Mouse (Mus musculus) stomach, postnatal 0 days (tissue): ENCODE data around the gene Gchfr.

Experiments
- CTCF ChIP-seq: IDR thresholded peaks from 2 replicates; pipeline ENCODE4 v1.5.1; 2016; ENCODE audit warnings: antibody characterized with exemption, low read depth, mild to moderate bottlenecking, moderate library complexity
- EP300 ChIP-seq: optimal IDR thresholded peaks from 2 replicates; pipeline ENCODE3; 2016; ENCODE audit warnings: antibody characterized with exemption

DNA sequence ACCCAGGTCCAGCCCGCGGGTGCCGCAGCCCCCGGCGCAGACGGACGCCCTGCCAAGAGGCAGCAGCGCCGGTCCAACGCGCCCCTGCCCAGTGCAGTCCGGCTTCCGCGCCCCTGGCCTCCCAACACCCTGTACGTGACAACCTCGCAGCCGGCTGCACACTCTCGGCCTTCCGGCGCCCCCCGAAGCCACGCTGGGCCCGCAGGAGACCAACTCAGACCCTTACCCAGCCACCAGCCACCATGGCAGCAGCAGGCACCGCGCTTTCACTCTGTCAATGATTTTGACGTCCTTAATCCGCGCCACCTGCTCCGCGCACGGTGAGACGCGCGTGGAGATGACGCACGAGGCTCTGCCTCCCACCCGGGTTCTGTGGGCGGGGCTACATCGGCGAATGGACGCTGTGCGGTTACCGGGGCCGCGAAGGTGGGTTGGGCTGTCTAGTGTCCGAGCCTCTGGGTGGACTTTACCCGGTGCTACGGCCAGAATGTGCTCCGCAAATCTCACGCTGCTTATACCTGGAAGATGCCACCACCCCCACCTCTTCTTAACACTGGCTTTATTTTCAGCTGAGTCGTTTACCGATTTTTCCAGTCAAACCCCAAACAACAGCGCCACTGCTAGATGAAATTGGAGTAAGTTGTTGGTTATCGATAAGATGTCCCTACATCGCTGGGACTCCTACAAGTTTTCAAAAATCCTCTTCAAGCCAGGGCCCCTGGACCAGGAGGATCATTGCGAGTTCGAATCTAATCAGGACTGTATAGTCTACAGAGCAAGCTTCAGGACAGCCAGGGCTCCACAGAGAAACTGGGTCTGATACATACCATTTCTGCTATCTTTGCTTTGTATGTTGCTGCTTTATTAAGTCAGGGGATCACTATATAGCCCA is 10.6 kb upstream of the Gchfr start, which contains the start of gene Rmdn3:
- TF ChIP-seq EP300 (no peak), CTCF (peak; percentile 15)
